Mouse (Mus musculus): ENCODE results near the gene Vmn1r138. TPM values are rescaled to one million over a fixed set of nuclear protein-coding genes. Genes with fewer than 3 reads are reported as not detected.
"Not testable (repeated sequence)": the region's sequence is repeated elsewhere in the genome, so short reads cannot be mapped to it uniquely, and the experiment has no call there.

Gene Vmn1r138
- total RNA-seq (2021): not detected

- DNase-seq (ENCODE audit: extremely low spot score in 1 of 2, low spot score in 1 of 2): not testable (repeated sequence)
Observed at GRCm38 (mm10) chr7:22028797-22029196, at the start of gene Vmn1r138. Vmn1r138 (minus strand) TSS chr7:22028897.

GRCm38 (mm10) chr7:22068757-22069156 lies 40.1 kb upstream of the Vmn1r138 start, which contains the start of gene Vmn1r139:
Vmn1r139 (plus strand) TSS chr7:22069057.
- DNase-seq (ENCODE audit: extremely low spot score in 1 of 2, low spot score in 1 of 2): not testable (repeated sequence)

GRCm38 (mm10) chr7:22056205-22056604 lies 27.5 kb upstream of the Vmn1r138 start, which contains the start of gene Gm6176:
Gm6176 (minus strand) TSS chr7:22056305.
- DNase-seq (ENCODE audit: extremely low spot score in 1 of 2, low spot score in 1 of 2): not testable (repeated sequence)

- DNase-seq (ENCODE audit: extremely low spot score in 1 of 2, low spot score in 1 of 2): not testable (repeated sequence)
Observed at GRCm38 (mm10) chr7:21994287-21994686, 34.4 kb downstream of the Vmn1r138 start, which contains the start of gene Vmn1r137. Vmn1r137 (plus strand) TSS chr7:21994587.

Other genes with a start within 250 kb of the Vmn1r138 start
- gene Gm4177, start 232.2 kb downstream of the Vmn1r138 start, total RNA-seq (2021): not detected
- not detected for gene Vmn1r135, start 196.5 kb downstream of the Vmn1r138 start, total RNA-seq (2021)
- not detected for gene Gm5725, start 184.6 kb downstream of the Vmn1r138 start, total RNA-seq (2021)
- gene Gm5891, start 107.6 kb downstream of the Vmn1r138 start, total RNA-seq (2021): not detected
- gene Vmn1r137, start 34.3 kb downstream of the Vmn1r138 start, total RNA-seq (2021): not detected
- gene Gm6176, start 27.4 kb upstream of the Vmn1r138 start, total RNA-seq (2021): not detected
- gene Vmn1r139, start 40.2 kb upstream of the Vmn1r138 start, total RNA-seq (2021): not detected
- gene Gm16451, start 89.3 kb upstream of the Vmn1r138 start, total RNA-seq (2021): not detected
- not detected for gene Gm10666, start 105.8 kb upstream of the Vmn1r138 start, total RNA-seq (2021)
- gene Vmn1r142, start 135.1 kb upstream of the Vmn1r138 start, total RNA-seq (2021): not detected
- not detected for gene Vmn1r143, start 160.5 kb upstream of the Vmn1r138 start, total RNA-seq (2021)
- not detected for gene Gm8653, start 172.4 kb upstream of the Vmn1r138 start, total RNA-seq (2021)
- gene Gm8453, start 200.6 kb upstream of the Vmn1r138 start, total RNA-seq (2021): not detected

Measured in layer of hippocampus, postnatal 25 days (tissue).